In genomic region chr7:25811716-25812115, GRCm38 (mm10) we compare ENCODE assay signal across 26 mouse cellular contexts.
"Had no signal": no experiment of that assay in that cellular context is flagged by ENCODE, and none has a peak within 500 bp of the region (broad histone marks: within the 10 kb centered on the region; RNA-seq: fewer than 3 reads in every experiment).

No protein-coding gene starts in this region.

- H3K36me3 ChIP-seq: heart, embryonic 10.5 days; heart, embryonic 12.5 days; hindbrain, embryonic 10.5 days; hindbrain, embryonic 12.5 days; intestine, embryonic 15.5 days; limb, embryonic 10.5 days; limb, embryonic 12.5 days had no signal

- DNase-seq: gastrocnemius, adult 2 months; gastrocnemius, postnatal 10 days; gastrocnemius, postnatal 25 days; heart, adult 18-20 months; heart, postnatal 10 days; heart, postnatal 4 days; kidney, adult 18-20 months; kidney, adult 8-10 months; kidney, postnatal 10 days; kidney, postnatal 25 days; kidney, postnatal 4 days; liver had no signal

- H3K9ac ChIP-seq: heart, embryonic 12.5 days; hindbrain, embryonic 12.5 days; hindbrain, embryonic 14.5 days; intestine, embryonic 15.5 days; limb, embryonic 12.5 days had no signal

- H3K27me3 ChIP-seq: intestine, embryonic 15.5 days had no signal

- H3K9me3 ChIP-seq: heart, embryonic 10.5 days; heart, embryonic 12.5 days; hindbrain, embryonic 10.5 days; hindbrain, embryonic 12.5 days; intestine, embryonic 15.5 days; limb, embryonic 10.5 days; limb, embryonic 12.5 days had no signal

- H3K27ac ChIP-seq: gastrocnemius, adult 2 months; heart, embryonic 10.5 days; hindbrain, embryonic 10.5 days; hindbrain, embryonic 12.5 days; hindbrain, embryonic 14.5 days; intestine, embryonic 15.5 days; layer of hippocampus, adult 2 months; left cerebral cortex, adult 2 months; limb, embryonic 10.5 days; limb, embryonic 12.5 days had no signal

- ATAC-seq: hindbrain, embryonic 16.5 days; inflammation-experienced regulatory T-cells, adult 6 months; intestine, embryonic 15.5 days; intestine, postnatal 0 days had no signal

- H3K4me3 ChIP-seq: gastrocnemius, adult 2 months; heart, embryonic 10.5 days; heart, embryonic 12.5 days; hindbrain, embryonic 10.5 days; hindbrain, embryonic 12.5 days; intestine, embryonic 15.5 days; layer of hippocampus, adult 2 months; left cerebral cortex, adult 2 months; limb, embryonic 10.5 days; limb, embryonic 12.5 days had no signal

- H3K4me2 ChIP-seq: heart, embryonic 12.5 days; hindbrain, embryonic 12.5 days; hindbrain, embryonic 14.5 days; intestine, embryonic 15.5 days; limb, embryonic 12.5 days; liver, embryonic 11.5 days had no signal
